Mouse (Mus musculus): ENCODE data around the gene Gm906. TPM values are rescaled to one million over a fixed set of nuclear protein-coding genes. Genes with fewer than 3 reads are reported as not detected.
"Not testable (repeated sequence)": the region's sequence is repeated elsewhere in the genome, so short reads cannot be mapped to it uniquely, and the experiment has no call there.

Gene Gm906
- total RNA-seq (2021), result not detected in 2 replicates
- long read RNA-seq, result 0 reads

- DNase-seq, result not testable (repeated sequence)
These were observed at the start of gene Gm906 for GRCm38 (mm10) chr13:50250208-50250607. Gene Gm906, minus strand, starts transcription at chr13:50250308.

GRCm38 (mm10) chr13:50283308-50283707 is 33.2 kb upstream of the Gm906 start:
- not testable (repeated sequence) for DNase-seq

- no peak for DNase-seq
These were observed 13.6 kb downstream of the Gm906 start for GRCm38 (mm10) chr13:50236487-50236886.

- DNase-seq, result not testable (repeated sequence)
These were observed 38.3 kb downstream of the Gm906 start for GRCm38 (mm10) chr13:50211842-50212241.

GRCm38 (mm10) chr13:50210191-50210590 is 39.9 kb downstream of the Gm906 start:
- not testable (repeated sequence) for DNase-seq

- DNase-seq, result not testable (repeated sequence)
These were observed 40.5 kb downstream of the Gm906 start for GRCm38 (mm10) chr13:50209651-50210050.

GRCm38 (mm10) chr13:50207966-50208365 is 42.1 kb downstream of the Gm906 start:
- DNase-seq, result no peak

- DNase-seq, result not testable (repeated sequence)
These were observed 53.3 kb downstream of the Gm906 start for GRCm38 (mm10) chr13:50196831-50197230.

Small RNA genes lying within 50 kb of the gene (microRNA-seq; reads per million reads assigned to microRNA genes)
- 0 reads per million in 2 experiments for gene Gm24017

Other genes starting within 250 kb of the Gm906 start
- 17.7 and 21.5 TPM in 2 replicates for gene Fbxw17, start 167.6 kb upstream of the Gm906 start, total RNA-seq (2021)
- not detected in 2 replicates for gene Gm47429, start 193.6 kb upstream of the Gm906 start, total RNA-seq (2021)
- not detected in 2 replicates for gene Nutm2, start 217.0 kb upstream of the Gm906 start, total RNA-seq (2021)